Mouse (Mus musculus) regulatory T cell (primary cell): ENCODE measurements around the gene Ccn2.

Experiments used
- in situ Hi-C: fragments of 300-600 bp; cut with MboI, MseI; formaldehyde crosslinking; loops from one replicate; pipeline ENCODE4 v1.15.1; 2025; ENCODE audit warnings: high pct_unique_total_duplicates

Ccn2 gene

DNA sequence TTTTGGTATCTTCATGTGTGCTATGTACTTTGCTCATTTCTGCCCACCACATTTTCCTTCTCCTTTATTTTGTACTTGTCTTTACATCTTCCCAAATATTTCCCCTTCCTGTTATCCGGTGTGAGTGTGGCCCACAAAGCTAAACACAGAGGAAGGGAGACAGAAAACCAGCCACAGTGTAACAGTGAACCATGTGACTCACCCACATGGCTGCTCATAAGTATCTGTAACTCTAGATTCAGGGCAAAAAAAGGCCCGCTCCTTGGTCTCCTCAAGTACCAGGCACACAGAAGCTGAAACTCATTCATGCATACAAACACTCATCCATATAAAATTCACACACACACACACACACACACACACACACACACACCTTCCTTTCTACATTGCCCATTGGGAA lies 7.8 kb downstream of the Ccn2 start:
- in situ Hi-C loops = loop anchor here (25.0 kb wide), 2 partner anchors 216 to 416 kb away; no protein-coding TSS in a partner anchor

- in situ Hi-C loops = loop anchor here (25.0 kb wide), 2 partner anchors 216 to 416 kb away; no protein-coding TSS in a partner anchor
Measured at GRCm38 (mm10) chr10:24603727-24604126, 8.5 kb downstream of the Ccn2 start.

GRCm38 (mm10) chr10:24609146-24609545 lies 13.9 kb downstream of the Ccn2 start:
- in situ Hi-C loops = loop anchor here (25.0 kb wide), 2 partner anchors 222 to 422 kb away; no protein-coding TSS in a partner anchor

GRCm38 (mm10) chr10:24609766-24610165 lies 14.5 kb downstream of the Ccn2 start:
- in situ Hi-C loops = loop anchor here (25.0 kb wide), 2 partner anchors 222 to 422 kb away; no protein-coding TSS in a partner anchor

DNA sequence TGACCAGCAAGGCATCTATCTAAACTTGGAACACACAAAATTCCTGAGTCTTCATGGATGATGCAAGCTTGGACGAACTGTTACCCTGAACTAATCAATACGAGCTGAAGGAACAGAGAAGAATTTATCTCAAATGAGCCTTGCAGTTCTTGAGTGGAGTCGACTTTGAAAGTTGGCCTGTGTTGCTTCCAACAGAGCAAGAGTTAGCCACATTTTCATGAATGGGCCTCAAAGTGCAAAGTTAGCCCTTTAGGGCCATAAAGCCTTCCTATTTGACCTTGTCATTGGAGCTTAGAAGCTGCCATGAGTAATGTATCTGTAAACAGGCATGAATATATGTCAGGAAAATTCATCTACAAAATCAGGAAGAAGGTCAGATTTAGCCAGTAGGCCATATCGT lies 19.5 kb downstream of the Ccn2 start:
- in situ Hi-C loops = loop anchor here (25.0 kb wide), 2 partner anchors 227 to 427 kb away; no protein-coding TSS in a partner anchor

- in situ Hi-C loops = loop anchor here (25.0 kb wide), 2 partner anchors 228 to 428 kb away; no protein-coding TSS in a partner anchor
Measured at GRCm38 (mm10) chr10:24615799-24616198, 20.6 kb downstream of the Ccn2 start.

GRCm38 (mm10) chr10:24616572-24616971 lies 21.3 kb downstream of the Ccn2 start:
- in situ Hi-C loops = loop anchor here (25.0 kb wide), 2 partner anchors 229 to 429 kb away; no protein-coding TSS in a partner anchor

DNA sequence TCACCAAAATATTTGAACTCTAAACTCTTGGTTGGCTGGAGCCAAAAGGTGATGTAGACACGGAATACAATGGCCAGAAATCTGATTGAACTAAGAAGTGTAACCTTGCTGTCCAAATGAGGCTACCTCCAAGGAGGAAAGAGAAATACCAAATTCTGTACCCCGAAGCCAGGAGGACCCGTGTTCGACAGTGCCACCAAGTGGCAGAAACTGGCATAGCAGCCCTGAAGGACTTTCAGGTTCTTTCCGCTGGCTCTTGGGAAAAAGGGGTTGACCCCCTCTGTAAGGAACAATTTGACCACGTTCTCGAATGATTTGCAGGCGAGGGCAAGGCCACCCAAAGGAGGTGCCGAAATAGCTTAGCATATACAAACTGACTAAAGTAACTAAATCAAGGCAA lies 26.3 kb downstream of the Ccn2 start:
- in situ Hi-C loops = loop anchor here (25.0 kb wide), 2 partner anchors 234 to 434 kb away; no protein-coding TSS in a partner anchor

- in situ Hi-C loops = loop anchor here (25.0 kb wide), 2 partner anchors 235 to 435 kb away; no protein-coding TSS in a partner anchor
Measured at GRCm38 (mm10) chr10:24622586-24622985, 27.3 kb downstream of the Ccn2 start.

- in situ Hi-C loops = no loop called here
Measured at GRCm38 (mm10) chr10:24625060-24625701, 29.9 kb downstream of the Ccn2 start.

- in situ Hi-C loops = no loop called here
Measured at GRCm38 (mm10) chr10:24627262-24627661, 32.0 kb downstream of the Ccn2 start.

DNA sequence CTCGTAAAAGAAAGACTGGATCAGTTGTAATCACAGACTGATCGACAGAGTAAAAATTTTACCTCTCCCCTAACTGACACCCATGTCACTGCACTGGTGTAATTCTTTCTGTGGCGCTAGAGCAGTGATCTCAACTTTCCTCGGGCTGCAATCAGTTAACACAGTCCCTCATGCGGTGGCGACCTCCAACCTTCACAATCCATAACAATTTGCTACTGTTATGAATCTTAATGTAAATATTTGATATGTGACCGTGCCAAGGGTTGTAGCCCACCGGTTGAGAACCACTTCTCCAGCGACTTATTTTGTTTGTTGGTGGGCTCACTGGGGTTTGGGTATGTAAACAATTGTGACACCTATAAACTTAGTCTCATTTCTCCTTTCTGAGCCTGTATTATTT lies 33.2 kb downstream of the Ccn2 start:
- in situ Hi-C loops = no loop called here

- in situ Hi-C loops = no loop called here
Measured at GRCm38 (mm10) chr10:24629086-24629720, 34.0 kb downstream of the Ccn2 start.

DNA sequence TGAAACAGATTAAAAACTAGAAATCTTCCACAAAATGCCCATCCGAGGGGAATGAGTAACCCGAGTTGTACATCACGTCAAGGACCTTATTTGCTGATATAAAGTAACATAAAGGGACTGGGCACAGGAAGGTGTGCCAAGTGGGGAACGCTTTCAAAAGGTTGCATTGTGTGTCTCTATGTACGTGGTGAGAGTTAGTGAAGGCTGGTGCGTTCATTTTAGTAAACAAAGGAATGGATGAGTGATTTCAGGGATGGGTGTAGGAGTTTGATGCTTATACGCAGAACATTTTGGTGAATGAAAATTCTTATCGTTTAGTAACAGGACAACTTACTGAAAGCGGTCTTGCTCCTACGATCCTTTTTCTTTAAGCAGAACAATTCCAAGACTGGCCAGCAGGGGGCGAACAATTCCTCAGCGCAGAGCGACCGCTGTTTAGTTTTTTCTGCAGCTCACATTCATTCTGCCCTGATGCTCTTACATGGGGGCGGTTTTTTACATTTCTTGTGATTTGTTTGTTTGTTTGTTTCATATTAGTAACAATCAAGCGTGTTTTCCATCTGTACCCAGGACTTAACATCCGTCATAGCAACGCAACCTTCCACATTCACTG lies 35.3 kb downstream of the Ccn2 start:
- in situ Hi-C loops = no loop called here

DNA sequence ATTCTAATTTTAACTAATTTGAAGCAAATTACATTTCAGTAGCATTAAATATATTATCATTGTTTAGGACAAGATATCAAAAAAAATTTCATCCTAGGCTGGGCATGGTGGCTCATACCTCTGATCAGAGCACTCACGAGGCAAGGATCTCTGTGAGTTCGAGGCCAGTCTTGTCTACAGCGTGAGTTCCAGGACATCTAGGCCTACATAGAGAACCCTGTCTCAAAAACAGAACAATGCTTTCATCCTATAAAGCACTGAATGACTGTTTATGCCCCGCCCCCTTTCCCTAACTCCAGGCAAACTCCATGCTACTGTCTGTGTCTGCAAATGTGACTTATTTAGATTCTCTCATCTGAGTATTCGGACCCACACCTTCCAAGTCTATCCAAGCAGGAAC lies 35.9 kb downstream of the Ccn2 start:
- in situ Hi-C loops = no loop called here

GRCm38 (mm10) chr10:24634288-24634687 lies 39.0 kb downstream of the Ccn2 start:
- in situ Hi-C loops = no loop called here

- in situ Hi-C loops = no loop called here
Measured at GRCm38 (mm10) chr10:24635331-24635815, 40.1 kb downstream of the Ccn2 start.

GRCm38 (mm10) chr10:24635884-24636283 lies 40.6 kb downstream of the Ccn2 start:
- in situ Hi-C loops = no loop called here

GRCm38 (mm10) chr10:24636986-24637385 lies 41.7 kb downstream of the Ccn2 start:
- in situ Hi-C loops = no loop called here

DNA sequence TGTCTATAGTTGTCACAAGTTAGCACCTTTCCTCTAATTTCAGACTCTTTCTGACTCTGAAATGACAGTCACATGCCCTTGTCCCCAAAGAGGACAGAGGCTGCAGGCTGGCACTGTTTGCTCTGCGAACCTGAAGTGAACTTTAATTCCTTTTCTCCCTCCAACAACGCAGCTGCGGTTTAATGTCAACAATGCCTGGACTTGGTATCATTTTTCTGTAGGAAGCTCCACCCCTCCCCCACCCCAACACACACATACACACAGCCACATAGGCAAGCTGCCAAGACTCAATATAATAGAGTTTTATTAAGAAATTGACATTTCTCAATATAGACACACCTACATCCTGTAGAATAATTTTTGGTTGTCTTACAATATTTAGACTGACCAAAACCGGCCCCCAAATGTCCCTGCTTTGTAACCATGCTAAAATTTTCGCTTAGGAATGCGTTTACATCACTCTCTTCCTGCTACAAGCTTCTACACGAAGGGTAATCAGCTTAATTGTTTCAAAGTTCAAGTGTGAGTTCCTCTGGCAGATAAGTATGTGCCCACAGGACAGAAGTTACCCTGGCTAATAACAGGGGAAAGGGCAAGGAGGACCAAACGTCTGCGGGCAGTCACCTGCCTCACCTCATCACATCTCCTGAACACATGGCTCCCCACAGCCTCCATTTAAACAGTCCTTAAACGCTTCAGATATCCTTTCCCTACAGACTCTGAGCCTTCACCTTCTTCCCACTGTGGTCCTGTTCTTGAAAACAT lies 43.2 kb downstream of the Ccn2 start:
- in situ Hi-C loops = no loop called here

DNA sequence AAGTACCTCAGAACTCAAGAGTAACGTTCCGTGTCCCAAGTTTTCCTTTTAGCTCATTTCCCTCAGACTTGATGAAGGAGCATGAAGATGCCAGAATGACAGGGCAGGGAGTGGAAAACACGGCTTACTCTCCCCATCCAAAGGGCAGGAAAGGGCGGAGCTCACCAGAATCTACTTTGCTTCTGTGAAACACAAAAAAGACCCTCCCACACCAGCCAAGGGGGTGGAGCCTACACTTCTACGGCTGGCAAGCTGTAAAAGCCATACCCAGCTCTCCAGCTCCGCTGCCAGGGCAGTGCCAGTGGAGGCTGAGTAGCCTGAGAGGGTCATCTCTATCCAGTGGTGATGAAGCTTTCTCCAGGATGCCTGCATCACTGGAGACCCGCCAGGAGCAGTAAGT lies 44.4 kb downstream of the Ccn2 start:
- in situ Hi-C loops = no loop called here
